Mouse (Mus musculus): Measurements from ENCODE around the gene Mbl2. TPM values are rescaled to one million over a fixed set of nuclear protein-coding genes. Genes with fewer than 3 reads are reported as not detected.
"Not testable (repeated sequence)": the region's sequence is repeated elsewhere in the genome, so short reads cannot be mapped to it uniquely, and the experiment has no call there.

The Mbl2 gene
- polyA plus RNA-seq, 1 experiment from 2014 or later = not detected

DNA sequence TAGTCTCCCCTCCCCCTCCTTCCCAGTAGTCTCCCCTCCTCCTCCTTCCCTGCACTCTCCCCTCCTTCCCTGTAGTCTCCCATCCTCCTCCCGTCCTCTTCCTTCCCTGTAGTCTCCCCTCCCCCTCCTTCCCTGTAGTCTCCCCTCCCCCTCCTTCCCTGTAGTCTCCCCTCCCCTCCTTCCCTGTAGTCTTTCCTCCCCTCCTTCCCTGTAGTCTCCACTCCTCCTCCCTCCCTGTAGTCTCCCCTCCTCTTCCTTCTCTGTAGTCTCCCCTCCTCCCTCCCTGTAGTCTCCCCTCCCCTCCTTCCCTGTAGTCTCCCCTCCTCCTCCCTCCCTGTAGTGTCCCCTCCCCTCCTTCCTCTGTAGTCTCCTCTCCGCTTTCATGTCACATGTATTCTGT lies 18.7 kb upstream of the Mbl2 start:
- ATAC-seq (ENCODE audit: low FRiP score, low TSS enrichment) (peak; percentile 14; the same call in 1 of the 2 replicates), DNase-seq (peak; percentile 5)
- H3K9ac ChIP-seq (replicated peaks; ENCODE audit: low read length) = no peak overlapping the region
- no peak overlapping the region for H3K27ac ChIP-seq (replicated peaks; ENCODE audit: low read depth, low read length)
- H3K27me3 ChIP-seq (ENCODE audit: control insufficient read depth, insufficient read depth, low read length) = no peaks in the 10 kb centered on the region
- H3K36me3 ChIP-seq (ENCODE audit: control insufficient read depth, insufficient read depth, low read length) = no peaks in the 10 kb centered on the region
- H3K4me1 ChIP-seq (ENCODE audit: control insufficient read depth, insufficient read depth, low read length) = no peaks in the 10 kb centered on the region
- no peak overlapping the region for H3K4me3 ChIP-seq (replicated peaks; ENCODE audit: low read depth, low read length)
- no peaks in the 10 kb centered on the region for H3K9me3 ChIP-seq (ENCODE audit: control insufficient read depth, low read length)
- H3K4me2 ChIP-seq (ENCODE audit: low read length) = no peak overlapping the region
- 26% methylated on average over 2 of the region's 2 CpGs for WGBS

DNA sequence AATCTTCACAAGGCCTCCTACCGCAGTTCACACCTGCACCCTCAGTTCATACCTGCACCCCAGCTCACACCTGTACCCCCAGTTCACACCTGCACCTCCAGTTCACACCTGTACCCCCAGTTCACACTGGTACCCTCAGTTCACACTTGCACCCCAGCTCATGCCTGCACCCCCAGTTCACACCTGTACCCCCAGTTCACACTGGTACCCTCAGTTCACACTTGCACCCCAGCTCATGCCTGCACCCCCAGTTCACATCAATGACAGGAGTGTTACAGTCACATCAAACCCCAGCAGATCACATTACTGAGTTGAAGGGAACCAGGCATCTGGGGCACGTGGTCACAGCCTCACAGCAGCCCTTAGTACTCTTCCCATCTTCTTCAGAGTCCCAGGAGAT lies 17.0 kb upstream of the Mbl2 start:
- H3K4me2 ChIP-seq (ENCODE audit: low read length) = not testable (repeated sequence)

DNA sequence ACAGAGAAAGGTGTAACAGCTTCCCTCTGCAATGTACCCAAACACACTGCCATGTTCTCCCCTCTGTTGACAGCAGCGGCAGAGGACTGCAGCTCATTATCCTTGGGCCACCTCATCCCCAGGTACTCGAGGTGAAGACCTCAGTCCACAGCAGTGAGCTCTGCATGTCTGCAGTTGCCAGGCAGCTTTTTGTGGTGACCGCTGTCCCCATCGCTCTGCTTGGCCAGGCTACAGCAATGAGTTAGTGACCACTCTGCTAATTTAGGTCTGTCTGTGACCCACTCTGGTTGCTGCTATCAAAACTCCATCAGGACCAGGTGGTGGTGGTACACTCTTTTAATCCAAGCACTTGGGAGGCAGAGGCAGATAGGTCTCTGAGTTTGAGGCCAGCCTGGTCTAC lies 16.6 kb upstream of the Mbl2 start:
- no peaks in the 10 kb centered on the region for H3K27me3 ChIP-seq (ENCODE audit: control insufficient read depth, insufficient read depth, low read length)
- no peak for ATAC-seq (ENCODE audit: low FRiP score, low TSS enrichment)
- no peak overlapping the region for H3K4me3 ChIP-seq (replicated peaks; ENCODE audit: low read depth, low read length)
- no peaks in the 10 kb centered on the region for H3K9me3 ChIP-seq (ENCODE audit: control insufficient read depth, low read length)
- DNase-seq = no peak
- H3K9ac ChIP-seq (replicated peaks; ENCODE audit: low read length) = no peak overlapping the region
- H3K36me3 ChIP-seq (ENCODE audit: control insufficient read depth, insufficient read depth, low read length) = no peaks in the 10 kb centered on the region
- no peaks in the 10 kb centered on the region for H3K4me1 ChIP-seq (ENCODE audit: control insufficient read depth, insufficient read depth, low read length)
- WGBS = 79% methylated on average over 4 of the region's 4 CpGs
- no peak overlapping the region for H3K4me2 ChIP-seq (ENCODE audit: low read length)
- no peak overlapping the region for H3K27ac ChIP-seq (replicated peaks; ENCODE audit: low read depth, low read length)

More for the DNA sequence above, 17.0 kb upstream of the Mbl2 start:
- not testable (repeated sequence) for H3K9ac ChIP-seq (replicated peaks; ENCODE audit: low read length); H3K4me3 ChIP-seq (replicated peaks; ENCODE audit: low read depth, low read length); H3K36me3 ChIP-seq (ENCODE audit: control insufficient read depth, insufficient read depth, low read length); H3K27ac ChIP-seq (replicated peaks; ENCODE audit: low read depth, low read length); H3K4me1 ChIP-seq (ENCODE audit: control insufficient read depth, insufficient read depth, low read length); H3K27me3 ChIP-seq (ENCODE audit: control insufficient read depth, insufficient read depth, low read length); H3K9me3 ChIP-seq (ENCODE audit: control insufficient read depth, low read length); ATAC-seq (ENCODE audit: low FRiP score, low TSS enrichment); DNase-seq
- WGBS = 74% methylated on average over 2 of the region's 2 CpGs

DNA sequence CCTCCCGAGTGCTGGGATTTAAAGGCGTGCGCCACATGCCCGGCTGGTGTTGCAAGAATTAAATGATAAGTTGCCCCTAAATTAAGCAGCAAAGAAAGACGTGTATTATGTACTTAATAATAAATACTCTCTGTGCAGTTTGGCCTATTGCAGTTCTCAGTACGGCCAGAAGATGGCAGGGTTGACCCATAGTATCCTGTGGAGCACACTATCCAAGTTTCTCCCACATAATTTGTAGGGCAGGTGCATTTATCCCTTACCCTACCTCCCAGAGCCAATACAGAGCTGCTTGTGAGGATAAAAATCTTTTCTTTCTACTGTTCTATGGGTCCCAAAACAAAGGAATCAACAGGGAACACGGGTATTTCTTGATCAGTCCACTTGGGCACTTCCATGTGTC lies 15.4 kb upstream of the Mbl2 start:
- H3K4me2 ChIP-seq (ENCODE audit: low read length) = no peak overlapping the region
- H3K36me3 ChIP-seq (ENCODE audit: control insufficient read depth, insufficient read depth, low read length) = no peaks in the 10 kb centered on the region
- ATAC-seq (ENCODE audit: low FRiP score, low TSS enrichment) (no peak; the same call in 1 of the 2 replicates), DNase-seq (peak; percentile 87)
- no peak overlapping the region for H3K9ac ChIP-seq (replicated peaks; ENCODE audit: low read length)
- no peaks in the 10 kb centered on the region for H3K9me3 ChIP-seq (ENCODE audit: control insufficient read depth, low read length)
- no peaks in the 10 kb centered on the region for H3K27me3 ChIP-seq (ENCODE audit: control insufficient read depth, insufficient read depth, low read length)
- WGBS = 23% methylated on average over 7 of the region's 7 CpGs
- H3K27ac ChIP-seq (replicated peaks; ENCODE audit: low read depth, low read length) = no peak overlapping the region
- no peaks in the 10 kb centered on the region for H3K4me1 ChIP-seq (ENCODE audit: control insufficient read depth, insufficient read depth, low read length)
- H3K4me3 ChIP-seq (replicated peaks; ENCODE audit: low read depth, low read length) = no peak overlapping the region

DNA sequence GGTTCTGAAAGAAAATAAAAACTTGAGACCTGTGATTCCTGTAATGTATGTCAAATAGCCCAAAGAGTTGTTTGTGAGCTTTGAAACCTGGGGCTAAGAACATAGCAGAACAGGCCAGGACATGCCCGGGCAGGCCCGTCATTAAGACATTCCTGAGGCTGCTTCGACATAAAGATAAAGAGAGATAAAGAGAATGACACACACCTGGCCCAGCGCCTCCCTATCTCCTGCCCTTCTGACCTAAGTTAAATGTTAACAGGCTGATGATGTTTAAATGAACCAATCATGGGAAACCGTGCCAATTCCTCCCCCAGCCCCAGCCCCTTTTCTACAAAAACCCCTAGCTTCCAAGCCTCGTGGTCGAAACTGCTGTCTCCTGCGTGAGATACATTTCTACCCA lies 10.1 kb upstream of the Mbl2 start:
- H3K4me3 ChIP-seq (replicated peaks; ENCODE audit: low read depth, low read length); H3K9me3 ChIP-seq (ENCODE audit: control insufficient read depth, low read length); H3K27ac ChIP-seq (replicated peaks; ENCODE audit: low read depth, low read length); ATAC-seq (ENCODE audit: low FRiP score, low TSS enrichment); DNase-seq; H3K36me3 ChIP-seq (ENCODE audit: control insufficient read depth, insufficient read depth, low read length); H3K4me2 ChIP-seq (ENCODE audit: low read length); H3K27me3 ChIP-seq (ENCODE audit: control insufficient read depth, insufficient read depth, low read length); H3K4me1 ChIP-seq (ENCODE audit: control insufficient read depth, insufficient read depth, low read length); H3K9ac ChIP-seq (replicated peaks; ENCODE audit: low read length): not testable (repeated sequence)
- 92% methylated on average over 8 of the region's 8 CpGs for WGBS

DNA sequence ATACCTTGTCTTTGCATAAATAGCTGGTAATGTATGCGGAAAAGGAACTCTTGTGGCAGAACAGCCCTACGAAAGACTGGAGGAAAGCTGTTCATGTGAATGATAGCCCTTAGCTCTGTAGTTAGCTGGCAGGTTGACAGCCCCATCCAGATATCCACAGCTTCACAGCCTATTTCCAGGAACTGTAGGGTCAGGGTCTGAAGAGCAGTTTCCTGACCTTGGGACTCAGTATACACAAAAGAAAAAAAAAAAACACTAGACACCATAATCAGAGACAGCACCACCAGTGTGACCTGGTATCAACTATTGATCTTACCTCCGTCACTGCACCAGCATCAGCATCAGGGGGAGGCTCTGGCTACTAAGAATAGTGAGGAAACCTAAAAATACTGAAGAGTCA lies 3.3 kb upstream of the Mbl2 start:
- Histone ChIP-seq H3K9ac (replicated peaks; ENCODE audit: low read length) (no peak overlapping the region), H3K9me3 (ENCODE audit: control insufficient read depth, low read length) (no peaks in the 10 kb centered on the region), H3K4me3 (replicated peaks; ENCODE audit: low read depth, low read length) (no peak overlapping the region), H3K4me1 (ENCODE audit: control insufficient read depth, insufficient read depth, low read length) (no peaks in the 10 kb centered on the region), H3K27me3 (ENCODE audit: control insufficient read depth, insufficient read depth, low read length) (no peaks in the 10 kb centered on the region), H3K4me2 (ENCODE audit: low read length) (no peak overlapping the region), H3K36me3 (ENCODE audit: control insufficient read depth, insufficient read depth, low read length) (no peaks in the 10 kb centered on the region), H3K27ac (replicated peaks; ENCODE audit: low read depth, low read length) (no peak overlapping the region)
- ATAC-seq (ENCODE audit: low FRiP score, low TSS enrichment) = no peak
- DNase-seq = no peak
- 82% methylated on average over 3 of the region's 3 CpGs for WGBS

DNA sequence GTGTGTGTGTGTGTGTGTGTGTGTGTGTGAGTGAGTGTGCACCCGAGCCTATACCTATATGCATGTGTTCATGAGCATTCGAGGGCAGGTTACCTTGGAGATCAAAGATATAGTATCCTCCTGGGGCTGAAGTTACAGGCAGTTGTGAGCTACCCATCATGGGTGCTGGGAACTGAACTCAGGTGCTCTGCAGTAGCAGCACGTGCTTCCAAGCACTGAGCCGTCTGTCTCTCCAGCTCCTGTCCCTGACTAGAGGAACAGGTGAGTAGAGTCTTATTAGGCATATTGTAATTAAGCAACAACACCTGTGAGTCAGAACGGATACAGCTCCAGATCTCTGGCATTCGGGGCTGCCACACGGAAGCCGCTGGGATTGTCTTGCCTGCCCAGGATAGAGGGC lies 1.7 kb downstream of the Mbl2 start:
- WGBS = 83% methylated on average over 8 of the region's 8 CpGs
- no peaks in the 10 kb centered on the region for H3K36me3 ChIP-seq (ENCODE audit: control insufficient read depth, insufficient read depth, low read length)

DNA sequence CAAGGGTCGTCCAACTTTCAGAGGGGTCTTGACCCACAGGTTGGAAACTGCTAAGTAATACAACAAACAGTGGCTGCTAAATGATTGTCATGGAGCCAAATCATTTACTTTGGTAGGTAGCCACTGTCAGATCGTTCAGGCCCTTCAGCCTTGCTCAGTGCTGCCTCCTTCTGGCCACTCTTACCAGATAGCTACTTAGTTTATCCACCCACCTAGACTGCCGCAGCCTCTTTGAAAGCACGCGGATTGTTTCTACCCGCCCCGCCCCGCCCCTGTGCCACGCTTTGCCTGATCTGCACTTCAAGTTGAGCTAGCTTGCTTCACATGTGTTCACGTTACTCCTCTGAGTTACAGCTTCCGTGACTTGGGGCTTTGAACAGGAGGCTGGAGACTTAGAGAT lies 14.6 kb downstream of the Mbl2 start:
- Histone ChIP-seq H3K4me3 (replicated peaks; ENCODE audit: low read depth, low read length) (no peak overlapping the region), H3K9ac (replicated peaks; ENCODE audit: low read length) (no peak overlapping the region), H3K36me3 (ENCODE audit: control insufficient read depth, insufficient read depth, low read length) (no peaks in the 10 kb centered on the region), H3K27me3 (ENCODE audit: control insufficient read depth, insufficient read depth, low read length) (no peaks in the 10 kb centered on the region), H3K9me3 (ENCODE audit: control insufficient read depth, low read length) (no peaks in the 10 kb centered on the region), H3K4me2 (ENCODE audit: low read length) (no peak overlapping the region), H3K4me1 (ENCODE audit: control insufficient read depth, insufficient read depth, low read length) (no peaks in the 10 kb centered on the region), H3K27ac (replicated peaks; ENCODE audit: low read depth, low read length) (no peak overlapping the region)
- WGBS = 22% methylated on average over 11 of the region's 11 CpGs
- ATAC-seq (ENCODE audit: low FRiP score, low TSS enrichment) (no peak), DNase-seq (peak; percentile 62)

More for the DNA sequence above, 1.7 kb downstream of the Mbl2 start:
- no peaks in the 10 kb centered on the region for H3K9me3 ChIP-seq (ENCODE audit: control insufficient read depth, low read length)
- DNase-seq = no peak
- H3K4me1 ChIP-seq (ENCODE audit: control insufficient read depth, insufficient read depth, low read length) = no peaks in the 10 kb centered on the region
- no peak for ATAC-seq (ENCODE audit: low FRiP score, low TSS enrichment)
- H3K27ac ChIP-seq (replicated peaks; ENCODE audit: low read depth, low read length) = no peak overlapping the region
- H3K9ac ChIP-seq (replicated peaks; ENCODE audit: low read length) = no peak overlapping the region
- no peaks in the 10 kb centered on the region for H3K27me3 ChIP-seq (ENCODE audit: control insufficient read depth, insufficient read depth, low read length)
- H3K4me3 ChIP-seq (replicated peaks; ENCODE audit: low read depth, low read length) = no peak overlapping the region
- no peak overlapping the region for H3K4me2 ChIP-seq (ENCODE audit: low read length)

DNA sequence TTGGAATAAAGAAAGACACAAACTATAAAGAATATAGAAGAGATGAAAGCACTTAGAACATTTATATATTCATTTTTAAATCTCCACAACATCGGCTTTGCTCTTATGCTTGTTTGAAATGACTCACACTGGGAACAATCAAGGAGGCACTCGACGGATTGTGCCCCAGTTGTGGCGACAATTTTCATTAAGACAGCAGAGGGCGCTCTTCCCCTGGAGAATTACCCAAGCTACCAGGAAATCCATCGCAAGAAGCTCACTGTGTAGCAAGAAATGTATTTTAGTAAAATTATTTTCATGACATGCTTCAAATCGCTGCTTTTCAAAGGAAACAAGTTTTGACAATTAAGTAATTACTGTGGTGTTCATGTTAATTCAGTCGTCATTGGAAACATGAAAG lies 16.1 kb downstream of the Mbl2 start:
- Histone ChIP-seq H3K4me2 (ENCODE audit: low read length) (no peak overlapping the region), H3K36me3 (ENCODE audit: control insufficient read depth, insufficient read depth, low read length) (no peaks in the 10 kb centered on the region), H3K27me3 (ENCODE audit: control insufficient read depth, insufficient read depth, low read length) (no peaks in the 10 kb centered on the region), H3K4me3 (replicated peaks; ENCODE audit: low read depth, low read length) (no peak overlapping the region), H3K9me3 (ENCODE audit: control insufficient read depth, low read length) (no peaks in the 10 kb centered on the region), H3K4me1 (ENCODE audit: control insufficient read depth, insufficient read depth, low read length) (no peaks in the 10 kb centered on the region), H3K9ac (replicated peaks; ENCODE audit: low read length) (no peak overlapping the region), H3K27ac (replicated peaks; ENCODE audit: low read depth, low read length) (no peak overlapping the region)
- DNase-seq = peak; percentile 90
- WGBS = 7% methylated on average over 8 of the region's 8 CpGs
- no peak; the same call in 1 of the 2 replicates for ATAC-seq (ENCODE audit: low FRiP score, low TSS enrichment)

Measured in midbrain, embryonic 14.5 days (tissue).